Mouse (Mus musculus) stomach, postnatal 0 days (tissue): ENCODE measurements around the gene Tie1. TPM values are rescaled to one million over a fixed set of nuclear protein-coding genes. Genes with fewer than 3 reads are reported as not detected.
"Not testable (repeated sequence)": the region's sequence is repeated elsewhere in the genome, so short reads cannot be mapped to it uniquely, and the experiment has no call there.

Source experiments
- ATAC-seq: fragments of 200-750 bp; cut with Nextera tagmentation; 2 replicates; pipeline ENCODE4 v1.8.0; 2017; ENCODE audit not compliant: low FRiP score, low TSS enrichment
- DNase-seq: peaks from one replicate; pipeline ENCODE4 v3.0.0-alpha.2; 2016; ENCODE audit warnings: low spot score
- H3K27ac ChIP-seq: fragments of 300-500 bp; sonication (generic); replicated peaks from 2 replicates; pipeline ENCODE4 v1.5.1; 2014; ENCODE audit warnings: mild to moderate bottlenecking, control low read depth
- H3K27me3 ChIP-seq: fragments of 300-500 bp; sonication (generic); 2 replicates; pipeline ENCODE4 v1.6.1; 2014; ENCODE audit warnings: low read length; ENCODE audit not compliant: control insufficient read depth, insufficient read depth
- H3K36me3 ChIP-seq: fragments of 300-500 bp; sonication (generic); 2 replicates; pipeline ENCODE4 v1.6.1; 2014; ENCODE audit warnings: low read length, mixed read lengths; ENCODE audit not compliant: control insufficient read depth, insufficient read depth
- H3K4me1 ChIP-seq: fragments of 300-500 bp; sonication (generic); replicated peaks from 2 replicates; pipeline ENCODE4 v1.6.1; 2014; ENCODE audit warnings: antibody characterized with exemption; ENCODE audit not compliant: control insufficient read depth, insufficient read depth
- H3K4me2 ChIP-seq: fragments of 300-500 bp; sonication (generic); replicated peaks from 2 replicates; pipeline ENCODE4 v1.6.1; 2014; ENCODE audit warnings: low read depth, mild to moderate bottlenecking, control low read depth, moderate library complexity
- H3K4me3 ChIP-seq: fragments of 300-500 bp; sonication (generic); 2 replicates; pipeline ENCODE4 v1.5.1; 2014; ENCODE audit warnings: low read depth, low read length, control low read depth
- H3K9ac ChIP-seq: fragments of 300-500 bp; sonication (generic); 2 replicates; pipeline ENCODE4 v1.6.1; 2014; ENCODE audit warnings: mild to moderate bottlenecking, low read length, control low read depth, mixed read lengths
- H3K9me3 ChIP-seq: fragments of 300-500 bp; sonication (generic); 2 replicates; pipeline ENCODE4 v1.6.1; 2016; ENCODE audit warnings: low read length; ENCODE audit not compliant: control insufficient read depth
- CTCF ChIP-seq: IDR thresholded peaks from 2 replicates; pipeline ENCODE4 v1.5.1; 2016; ENCODE audit warnings: antibody characterized with exemption, low read depth, mild to moderate bottlenecking, moderate library complexity
- EP300 ChIP-seq: optimal IDR thresholded peaks from 2 replicates; pipeline ENCODE3; 2016; ENCODE audit warnings: antibody characterized with exemption
- WGBS: fragments of 180-500 bp; shearing (Covaris S2); extraction: QIAGEN DNeasy Blood & Tissue Kit; methylation state at CpG from one replicate; pipeline ENCODE4 v1.1.7; 2014; 5-methylcytosine and 5-hydroxymethylcytosine counted together
- polyA plus RNA-seq: library from polyadenylated mRNA; unstranded; fragments of >200 nt; fragmentation: Nextera tagmentation; extraction: Ambion mirVana; gene quantifications from 2 replicates; pipeline ENCODE4 v1.2.1, GENCODE M21; 2015

Tie1 gene
- polyA plus RNA-seq, 1 experiment from 2014 or later, result 9.2 TPM

- Histone ChIP-seq H3K4me2 (no peak overlapping the region), H3K9me3 (no peaks in the 10 kb centered on the region), H3K4me1 (no peaks in the 10 kb centered on the region), H3K36me3 (no peaks in the 10 kb centered on the region), H3K9ac (no peak overlapping the region), H3K27me3 (no peaks in the 10 kb centered on the region), H3K27ac (peak overlapping the region; percentile 84), H3K4me3 (no peak overlapping the region)
- ATAC-seq (peak; percentile 14; the same call in 1 of the 2 replicates), DNase-seq (no peak)
- 54% methylated on average over 5 of the region's 5 CpGs for WGBS
- TF ChIP-seq EP300 (no peak), CTCF (no peak)
Measured at GRCm38 (mm10) chr4:118518208-118518607, 28.3 kb upstream of the Tie1 start.

GRCm38 (mm10) chr4:118517497-118518146, 27.8 kb upstream of the Tie1 start:
- Histone ChIP-seq H3K4me3 (no peak overlapping the region), H3K27me3 (no peaks in the 10 kb centered on the region), H3K4me1 (no peaks in the 10 kb centered on the region), H3K27ac (peak overlapping the region; percentile 84), H3K9me3 (no peaks in the 10 kb centered on the region), H3K4me2 (0 out of 2 replicates have a peak overlapping the region, but pooled peaks have one; percentile 11), H3K36me3 (no peaks in the 10 kb centered on the region), H3K9ac (no peak overlapping the region)
- TF ChIP-seq EP300 (no peak), CTCF (no peak)
- ATAC-seq (peak; percentile 85), DNase-seq (no peak)
- 37% methylated on average over 16 of the region's 16 CpGs for WGBS

GRCm38 (mm10) chr4:118516699-118517496, 27.0 kb upstream of the Tie1 start:
- Histone ChIP-seq H3K4me1 (no peaks in the 10 kb centered on the region), H3K9me3 (no peaks in the 10 kb centered on the region), H3K4me3 (no peak overlapping the region), H3K27me3 (no peaks in the 10 kb centered on the region), H3K36me3 (no peaks in the 10 kb centered on the region), H3K4me2 (peak overlapping the region; percentile 11; the same call in 1 of the 2 replicates), H3K9ac (no peak overlapping the region), H3K27ac (peak overlapping the region; percentile 81)
- TF ChIP-seq CTCF (peak; percentile 31), EP300 (no peak)
- 18% methylated on average over 20 of the region's 20 CpGs for WGBS
- DNase-seq, result peak; percentile 84
- ATAC-seq, result peak; percentile 83

DNA sequence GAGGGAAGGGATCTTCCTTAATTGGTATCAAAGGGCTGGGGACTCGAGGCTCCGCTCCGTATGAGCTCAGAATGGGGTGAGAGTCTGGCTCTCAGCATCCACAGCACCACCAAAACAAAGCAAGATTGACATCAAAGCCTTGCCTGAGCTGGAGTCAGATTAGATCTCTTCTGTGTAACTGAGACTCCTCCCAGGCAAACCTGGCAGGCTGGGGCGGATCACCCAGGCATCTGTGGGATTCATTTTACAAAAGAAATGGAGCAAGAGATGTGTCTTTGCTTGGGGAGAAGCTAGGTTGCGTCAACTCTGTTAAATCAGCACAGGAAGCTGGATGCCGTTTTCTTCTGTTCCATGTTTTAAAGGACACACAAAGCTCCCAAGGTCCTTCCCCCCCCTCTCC, 19.2 kb upstream of the Tie1 start:
- no peak for ATAC-seq
- TF ChIP-seq CTCF (no peak), EP300 (peak; percentile 74)
- Histone ChIP-seq H3K36me3 (no peaks in the 10 kb centered on the region), H3K4me2 (no peak overlapping the region), H3K4me3 (no peak overlapping the region), H3K9ac (no peak overlapping the region), H3K4me1 (no peaks in the 10 kb centered on the region), H3K27me3 (no peaks in the 10 kb centered on the region), H3K9me3 (no peaks in the 10 kb centered on the region), H3K27ac (0 out of 2 replicates have a peak overlapping the region, but pooled peaks have one; percentile 18)
- no peak for DNase-seq
- 29% methylated on average over 6 of the region's 6 CpGs for WGBS

- not testable (repeated sequence) for H3K9ac ChIP-seq, H3K4me2 ChIP-seq, H3K4me3 ChIP-seq, ATAC-seq, H3K4me1 ChIP-seq, DNase-seq, H3K9me3 ChIP-seq, H3K36me3 ChIP-seq, H3K27ac ChIP-seq, H3K27me3 ChIP-seq
- WGBS, result 56% methylated on average over 1 of the region's 1 CpGs
Measured at GRCm38 (mm10) chr4:118507171-118507570, 17.3 kb upstream of the Tie1 start.

DNA sequence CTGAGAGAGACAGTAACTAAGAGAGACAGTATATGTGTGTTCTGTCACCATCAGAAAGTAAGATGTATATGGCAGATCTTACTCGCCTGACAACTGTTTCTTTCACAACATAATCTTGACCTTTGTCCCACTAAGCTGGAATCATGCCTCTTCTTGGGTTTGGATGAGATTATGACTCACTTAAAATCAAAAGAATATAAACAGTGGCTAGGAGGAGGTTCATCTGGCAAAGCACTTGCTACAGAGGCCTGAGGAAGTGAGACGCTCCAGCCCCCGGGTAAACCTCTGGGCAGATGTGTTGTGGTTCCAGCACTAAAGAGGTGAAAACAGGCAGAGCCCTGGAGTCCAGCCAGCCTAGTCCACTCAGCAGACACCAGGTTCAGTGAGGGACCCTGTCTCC, 15.7 kb upstream of the Tie1 start:
- 31% methylated on average over 3 of the region's 3 CpGs for WGBS
- DNase-seq (no peak), ATAC-seq (peak; percentile 25; the same call in 1 of the 2 replicates)
- H3K27me3 ChIP-seq, result no peaks in the 10 kb centered on the region
- no peak overlapping the region for H3K4me3 ChIP-seq
- TF ChIP-seq CTCF (no peak), EP300 (no peak)
- H3K9me3 ChIP-seq, result no peaks in the 10 kb centered on the region
- H3K4me2 ChIP-seq, result no peak overlapping the region
- H3K36me3 ChIP-seq, result no peaks in the 10 kb centered on the region
- H3K9ac ChIP-seq, result no peak overlapping the region
- H3K27ac ChIP-seq, result no peak overlapping the region
- H3K4me1 ChIP-seq, result no peaks in the 10 kb centered on the region
